Comparison of ENCODE assay signal across 9 mouse cellular contexts in genomic region chr11:79870189-79870588, GRCm38 (mm10).
DNase-seq lines count a peak whose midpoint lies in the region; ATAC-seq lines count a peak whose summit lies in the region.
"Had no signal": no experiment of that assay in that cellular context is flagged by ENCODE, and none has a peak within 500 bp of the region (broad histone marks: within the 10 kb centered on the region; RNA-seq: fewer than 3 reads in every experiment).

No protein-coding gene starts in this region.

- no peak overlapping the region for H3K27ac ChIP-seq in embryonic facial prominence, embryonic 10.5 days (replicated peaks)
- peak overlapping the region; percentile 71 for H3K27ac ChIP-seq in kidney, embryonic 16.5 days (ENCODE audit: low read length)

- H3K36me3 ChIP-seq in embryonic facial prominence, embryonic 10.5 days (replicated peaks), result no peaks in the 10 kb centered on the region
- no peaks in the 10 kb centered on the region for H3K36me3 ChIP-seq in kidney, embryonic 16.5 days (ENCODE audit: insufficient read depth, low read length)

- peaks cover 3% of the 10 kb centered on the region; the same call in 1 of the 2 replicates for H3K9me3 ChIP-seq in embryonic facial prominence, embryonic 10.5 days
- no peaks in the 10 kb centered on the region for H3K9me3 ChIP-seq in kidney, embryonic 16.5 days (ENCODE audit: low read length)

- intact Hi-C loops in heart, postnatal 25 days (cut with DNase I), result no loop called here

- no peak overlapping the region for H3K4me2 ChIP-seq in kidney, embryonic 16.5 days (replicated peaks; ENCODE audit: low read depth, low read length)

- peaks cover 10% of the 10 kb centered on the region for H3K4me1 ChIP-seq in embryonic facial prominence, embryonic 10.5 days
- peaks cover 16% of the 10 kb centered on the region for H3K4me1 ChIP-seq in kidney, embryonic 16.5 days (ENCODE audit: insufficient read depth, low read length)

- H3K27me3 ChIP-seq in embryonic facial prominence, embryonic 10.5 days (replicated peaks; ENCODE audit: low read depth, poor library complexity, severe bottlenecking), result no peaks in the 10 kb centered on the region
- no peaks in the 10 kb centered on the region for H3K27me3 ChIP-seq in kidney, embryonic 16.5 days (ENCODE audit: insufficient read depth, low read length)
- H3K27me3 ChIP-seq: Patski had no signal

- ATAC-seq in kidney, embryonic 16.5 days (ENCODE audit: low FRiP score, low TSS enrichment), result no peak
- ATAC-seq: Patski had no signal

- 46% methylated on average over 5 of the region's 5 CpGs for WGBS in embryonic facial prominence, embryonic 10.5 days
- 13% methylated on average over 5 of the region's 5 CpGs for WGBS in kidney, embryonic 16.5 days

- peak; percentile 48 to 63 for DNase-seq in heart, adult 18-20 months
- no peak for DNase-seq in heart, postnatal 25 days (ENCODE audit: low spot score)
- peak; percentile 80 for DNase-seq in 416B (ENCODE audit: low read depth)
- peak; percentile 21 for DNase-seq in embryonic facial prominence, embryonic 10.5 days (ENCODE audit: low spot score)
- DNase-seq in thymus, postnatal 4 days, result peak; percentile 20
- no peak for DNase-seq in right cerebral cortex, adult 18-20 months
- DNase-seq in testis, postnatal 14 days (ENCODE audit: low spot score), result no peak

- no peak overlapping the region for H3K4me3 ChIP-seq in embryonic facial prominence, embryonic 10.5 days
- no peak overlapping the region for H3K4me3 ChIP-seq in kidney, embryonic 16.5 days (ENCODE audit: low read length)

- H3K9ac ChIP-seq in kidney, embryonic 16.5 days (replicated peaks; ENCODE audit: low read length), result no peak overlapping the region; the same call in 1 of the 2 replicates

Comparison
In these comparisons a context has a peak if more than half of its experiments do, and no peak if none do; other contexts are left out.
1. DNase-seq: peak in heart, adult 18-20 months (2 of 2), 416B (single experiment), embryonic facial prominence, embryonic 10.5 days (single experiment) and thymus, postnatal 4 days (single experiment); none in heart, postnatal 25 days (single experiment), right cerebral cortex, adult 18-20 months (single experiment) and testis, postnatal 14 days (single experiment).